Mouse (Mus musculus): ENCODE data around the gene Nkiras1. TPM values are rescaled to one million over a fixed set of nuclear protein-coding genes. Genes with fewer than 3 reads are reported as not detected.
"Not testable (repeated sequence)": the region's sequence is repeated elsewhere in the genome, so short reads cannot be mapped to it uniquely, and the experiment has no call there.

Gene Nkiras1
- polyA plus RNA-seq (2014; fragmentation: Nextera tagmentation; extraction: Ambion mirVana): 11.1 and 12.9 TPM in 2 replicates

- under 1% methylated on average over 75 of the region's 78 CpGs for WGBS
- Histone ChIP-seq H3K4me2 (peak within 1 kb of the TSS; percentile 72), H3K4me3 (ENCODE audit: low read depth, low read length) (peak within 1 kb of the TSS; percentile 92), H3K27ac (ENCODE audit: low read depth, low read length) (peak within 1 kb of the TSS; percentile 67), H3K36me3 (ENCODE audit: control insufficient read depth, insufficient read depth, low read length) (peaks cover 5% of the 10 kb centered on the region; the same call in 1 of the 2 replicates), H3K9ac (ENCODE audit: low read length) (peak within 1 kb of the TSS; percentile 99), H3K4me1 (ENCODE audit: control insufficient read depth, insufficient read depth, low read length) (peaks cover 2% of the 10 kb centered on the region; the same call in 1 of the 2 replicates), H3K9me3 (ENCODE audit: control insufficient read depth, low read length) (no peaks in the 10 kb centered on the region), H3K27me3 (ENCODE audit: control insufficient read depth, insufficient read depth, low read length) (no peaks in the 10 kb centered on the region)
- DNase-seq (ENCODE audit: low spot score, missing footprints) (peak; percentile 98), ATAC-seq (ENCODE audit: low FRiP score) (peak; percentile 100)
Measured at GRCm38 (mm10) chr14:18270529-18271441, at the start of gene Nkiras1, which contains the start of gene Rpl15. Nkiras1 (plus strand) TSS chr14:18271136. Rpl15 (minus strand) TSS chr14:18271391.

- no peak overlapping the region for H3K4me3 ChIP-seq (ENCODE audit: low read depth, low read length)
- no peaks in the 10 kb centered on the region for H3K27me3 ChIP-seq (ENCODE audit: control insufficient read depth, insufficient read depth, low read length)
- DNase-seq (ENCODE audit: low spot score, missing footprints): no peak
- no peaks in the 10 kb centered on the region for H3K36me3 ChIP-seq (ENCODE audit: control insufficient read depth, insufficient read depth, low read length)
- H3K4me2 ChIP-seq: no peak overlapping the region
- WGBS: 98% methylated on average over 6 of the region's 6 CpGs
- H3K4me1 ChIP-seq (ENCODE audit: control insufficient read depth, insufficient read depth, low read length): no peaks in the 10 kb centered on the region
- H3K9ac ChIP-seq (ENCODE audit: low read length): no peak overlapping the region
- H3K27ac ChIP-seq (ENCODE audit: low read depth, low read length): no peak overlapping the region
- no peaks in the 10 kb centered on the region for H3K9me3 ChIP-seq (ENCODE audit: control insufficient read depth, low read length)
- ATAC-seq (ENCODE audit: low FRiP score): no peak
Measured at GRCm38 (mm10) chr14:18221977-18222376, 49.0 kb upstream of the Nkiras1 start.

- not testable (repeated sequence) for H3K27ac ChIP-seq (ENCODE audit: low read depth, low read length); DNase-seq (ENCODE audit: low spot score, missing footprints); ATAC-seq (ENCODE audit: low FRiP score); H3K36me3 ChIP-seq (ENCODE audit: control insufficient read depth, insufficient read depth, low read length); H3K4me2 ChIP-seq; H3K4me3 ChIP-seq (ENCODE audit: low read depth, low read length); H3K9me3 ChIP-seq (ENCODE audit: control insufficient read depth, low read length); H3K9ac ChIP-seq (ENCODE audit: low read length); H3K27me3 ChIP-seq (ENCODE audit: control insufficient read depth, insufficient read depth, low read length); H3K4me1 ChIP-seq (ENCODE audit: control insufficient read depth, insufficient read depth, low read length)
- WGBS: 89% methylated on average over 11 of the region's 11 CpGs
Measured at GRCm38 (mm10) chr14:18225431-18225830, 45.5 kb upstream of the Nkiras1 start.

GRCm38 (mm10) chr14:18226181-18226580 lies 44.8 kb upstream of the Nkiras1 start:
- H3K27me3 ChIP-seq (ENCODE audit: control insufficient read depth, insufficient read depth, low read length); H3K4me3 ChIP-seq (ENCODE audit: low read depth, low read length); H3K9ac ChIP-seq (ENCODE audit: low read length); H3K36me3 ChIP-seq (ENCODE audit: control insufficient read depth, insufficient read depth, low read length); H3K4me2 ChIP-seq; H3K27ac ChIP-seq (ENCODE audit: low read depth, low read length); ATAC-seq (ENCODE audit: low FRiP score); DNase-seq (ENCODE audit: low spot score, missing footprints); H3K4me1 ChIP-seq (ENCODE audit: control insufficient read depth, insufficient read depth, low read length); H3K9me3 ChIP-seq (ENCODE audit: control insufficient read depth, low read length): not testable (repeated sequence)
- WGBS: 76% methylated on average over 11 of the region's 11 CpGs

- H3K9me3 ChIP-seq (ENCODE audit: control insufficient read depth, low read length); DNase-seq (ENCODE audit: low spot score, missing footprints); H3K27me3 ChIP-seq (ENCODE audit: control insufficient read depth, insufficient read depth, low read length); ATAC-seq (ENCODE audit: low FRiP score); H3K36me3 ChIP-seq (ENCODE audit: control insufficient read depth, insufficient read depth, low read length); H3K4me3 ChIP-seq (ENCODE audit: low read depth, low read length); H3K27ac ChIP-seq (ENCODE audit: low read depth, low read length); H3K9ac ChIP-seq (ENCODE audit: low read length); H3K4me1 ChIP-seq (ENCODE audit: control insufficient read depth, insufficient read depth, low read length); H3K4me2 ChIP-seq: not testable (repeated sequence)
- 93% methylated on average over 10 of the region's 10 CpGs for WGBS
Measured at GRCm38 (mm10) chr14:18229751-18230150, 41.2 kb upstream of the Nkiras1 start.

GRCm38 (mm10) chr14:18231866-18232265 lies 39.1 kb upstream of the Nkiras1 start:
- 96% methylated on average over 8 of the region's 8 CpGs for WGBS
- H3K36me3 ChIP-seq (ENCODE audit: control insufficient read depth, insufficient read depth, low read length); H3K27ac ChIP-seq (ENCODE audit: low read depth, low read length); H3K4me1 ChIP-seq (ENCODE audit: control insufficient read depth, insufficient read depth, low read length); H3K27me3 ChIP-seq (ENCODE audit: control insufficient read depth, insufficient read depth, low read length); H3K4me2 ChIP-seq; DNase-seq (ENCODE audit: low spot score, missing footprints); ATAC-seq (ENCODE audit: low FRiP score); H3K9ac ChIP-seq (ENCODE audit: low read length); H3K4me3 ChIP-seq (ENCODE audit: low read depth, low read length); H3K9me3 ChIP-seq (ENCODE audit: control insufficient read depth, low read length): not testable (repeated sequence)

- H3K27me3 ChIP-seq (ENCODE audit: control insufficient read depth, insufficient read depth, low read length): no peaks in the 10 kb centered on the region
- DNase-seq (ENCODE audit: low spot score, missing footprints): no peak
- no peak overlapping the region for H3K4me3 ChIP-seq (ENCODE audit: low read depth, low read length)
- no peak overlapping the region for H3K9ac ChIP-seq (ENCODE audit: low read length)
- no peaks in the 10 kb centered on the region for H3K4me1 ChIP-seq (ENCODE audit: control insufficient read depth, insufficient read depth, low read length)
- 88% methylated on average over 2 of the region's 2 CpGs for WGBS
- no peak for ATAC-seq (ENCODE audit: low FRiP score)
- H3K4me2 ChIP-seq: no peak overlapping the region
- no peak overlapping the region for H3K27ac ChIP-seq (ENCODE audit: low read depth, low read length)
- H3K9me3 ChIP-seq (ENCODE audit: control insufficient read depth, low read length): no peaks in the 10 kb centered on the region
- no peaks in the 10 kb centered on the region for H3K36me3 ChIP-seq (ENCODE audit: control insufficient read depth, insufficient read depth, low read length)
Measured at GRCm38 (mm10) chr14:18233076-18233475, 37.9 kb upstream of the Nkiras1 start.

- Histone ChIP-seq H3K4me1 (ENCODE audit: control insufficient read depth, insufficient read depth, low read length) (no peaks in the 10 kb centered on the region), H3K4me2 (no peak overlapping the region), H3K36me3 (ENCODE audit: control insufficient read depth, insufficient read depth, low read length) (no peaks in the 10 kb centered on the region), H3K9ac (ENCODE audit: low read length) (no peak overlapping the region), H3K9me3 (ENCODE audit: control insufficient read depth, low read length) (no peaks in the 10 kb centered on the region), H3K4me3 (ENCODE audit: low read depth, low read length) (no peak overlapping the region), H3K27ac (ENCODE audit: low read depth, low read length) (no peak overlapping the region), H3K27me3 (ENCODE audit: control insufficient read depth, insufficient read depth, low read length) (no peaks in the 10 kb centered on the region)
- no peak for DNase-seq (ENCODE audit: low spot score, missing footprints)
- ATAC-seq (ENCODE audit: low FRiP score): no peak
- 59% methylated on average over 5 of the region's 5 CpGs for WGBS
Measured at GRCm38 (mm10) chr14:18233981-18234960, 36.7 kb upstream of the Nkiras1 start.

Measured in midbrain, embryonic 11.5 days (tissue).